Mouse (Mus musculus): ENCODE results near the gene Shc3. TPM values are rescaled to one million over a fixed set of nuclear protein-coding genes. Genes with fewer than 3 reads are reported as not detected.

Shc3 gene
- polyA plus RNA-seq, 1 experiment: 0.68 TPM

DNA sequence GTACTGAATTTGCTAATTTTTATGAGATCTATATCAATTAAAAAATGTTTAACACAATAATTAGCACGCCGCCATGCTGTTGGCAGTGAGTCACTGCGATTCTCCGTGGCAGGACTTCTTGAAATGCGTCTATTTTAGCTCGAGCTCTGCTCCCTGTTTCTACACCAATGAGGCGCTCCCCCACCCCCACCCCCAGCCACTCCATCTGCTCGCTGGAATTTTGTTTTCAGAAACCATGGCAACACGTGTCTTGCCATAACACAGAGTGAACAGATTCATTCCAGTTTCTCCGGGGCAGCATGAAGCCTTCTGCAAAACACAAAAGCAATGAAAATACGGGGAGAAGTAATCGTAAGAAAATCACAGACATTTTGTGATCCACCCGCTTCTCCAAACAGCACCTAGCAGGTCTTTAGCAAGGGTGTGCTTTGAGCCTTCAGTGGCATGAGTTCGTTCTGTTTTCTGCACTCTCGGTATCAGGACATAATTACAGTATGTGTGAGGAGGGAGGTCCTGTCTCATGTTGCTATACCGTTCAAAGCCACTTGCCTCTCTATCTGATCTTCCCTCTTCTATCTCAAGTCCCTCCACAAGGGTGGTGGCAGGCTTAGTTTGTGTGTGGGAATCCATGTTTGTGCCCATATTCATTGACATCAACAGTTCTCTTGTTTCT is 34.1 kb upstream of the Shc3 start:
- Histone ChIP-seq H3K4me3 (ENCODE audit: insufficient read depth, low read length) (no peak overlapping the region), H3K27ac (ENCODE audit: insufficient read depth, low read length) (no peak overlapping the region), H3K4me1 (ENCODE audit: control insufficient read depth, insufficient read depth, low read length) (peaks cover 4% of the 10 kb centered on the region; the same call in 1 of the 2 replicates)
- no peak for TF ChIP-seq POLR2A (IDR thresholded peaks at IDR 0.05; ENCODE audit: low read depth, low read length)
- no peak for TF ChIP-seq CTCF (IDR thresholded peaks at IDR 0.05; ENCODE audit: borderline replicate concordance, insufficient read depth, low read length)

DNA sequence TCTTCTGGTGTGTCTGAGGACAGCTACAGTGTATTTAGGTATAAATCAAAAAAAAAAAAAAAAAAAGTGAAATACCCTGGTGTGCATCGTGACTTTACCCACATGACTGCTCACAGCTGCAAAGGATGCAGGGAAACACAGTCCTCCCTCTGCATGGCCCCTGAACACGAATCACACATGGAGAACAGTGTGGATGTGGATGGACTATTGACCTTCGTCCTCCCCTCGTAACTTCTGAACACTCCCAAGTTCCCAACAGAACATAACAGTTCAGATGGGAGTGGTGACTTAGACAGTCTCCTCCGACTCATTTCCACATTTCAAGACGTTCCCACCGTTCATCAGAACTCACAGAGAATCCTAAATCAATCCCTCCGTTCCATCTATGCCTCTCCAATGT is 33.5 kb upstream of the Shc3 start:
- TF ChIP-seq CTCF (IDR thresholded peaks at IDR 0.05; ENCODE audit: borderline replicate concordance, insufficient read depth, low read length) (no peak), POLR2A (IDR thresholded peaks at IDR 0.05; ENCODE audit: low read depth, low read length) (no peak)
- peaks cover 4% of the 10 kb centered on the region; the same call in 1 of the 2 replicates for H3K4me1 ChIP-seq (ENCODE audit: control insufficient read depth, insufficient read depth, low read length)
- H3K4me3 ChIP-seq (ENCODE audit: insufficient read depth, low read length): no peak overlapping the region
- H3K27ac ChIP-seq (ENCODE audit: insufficient read depth, low read length): no peak overlapping the region

DNA sequence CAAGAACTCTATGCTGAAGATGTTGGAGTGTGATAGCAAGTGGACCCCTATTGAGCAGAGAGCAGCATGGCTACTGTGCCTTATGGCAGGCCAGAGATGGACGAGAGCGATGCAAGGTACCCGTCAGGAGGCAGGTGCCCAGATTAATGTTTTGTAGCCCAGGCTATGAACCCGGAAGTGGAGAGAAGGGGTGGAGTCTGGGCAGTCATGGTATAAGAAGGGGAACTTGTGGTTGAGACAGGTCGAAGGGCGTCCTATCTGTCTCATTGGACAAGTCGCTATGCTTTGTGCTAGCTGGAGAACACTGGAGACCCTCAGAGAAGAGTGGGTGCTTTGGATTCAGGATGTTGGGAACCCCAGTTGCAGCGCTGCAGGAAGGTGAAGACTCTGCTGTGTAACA is 30.9 kb upstream of the Shc3 start:
- no peak for TF ChIP-seq POLR2A (IDR thresholded peaks at IDR 0.05; ENCODE audit: low read depth, low read length)
- TF ChIP-seq CTCF (IDR thresholded peaks at IDR 0.05; ENCODE audit: borderline replicate concordance, insufficient read depth, low read length): no peak
- no peak overlapping the region for H3K27ac ChIP-seq (ENCODE audit: insufficient read depth, low read length)

DNA sequence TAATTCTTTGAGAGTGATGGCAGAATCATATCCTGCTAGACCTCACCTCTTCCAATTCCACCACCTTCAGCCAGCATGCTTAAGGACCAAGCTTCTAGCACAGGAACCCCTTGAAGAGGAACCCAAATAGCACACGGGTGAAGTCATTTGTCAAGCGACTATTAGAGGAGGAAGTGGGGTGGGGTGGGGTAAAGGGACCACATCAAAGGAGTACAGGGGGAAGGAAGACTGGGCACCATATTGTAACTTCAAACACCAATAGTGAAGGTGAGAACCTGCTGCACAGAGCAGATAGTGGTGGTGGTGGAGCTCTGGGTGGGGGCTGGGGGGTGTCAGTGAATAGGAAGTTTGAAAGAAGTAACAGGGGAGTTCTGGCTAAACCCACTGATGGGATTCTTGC is 28.8 kb upstream of the Shc3 start:
- Histone ChIP-seq H3K4me1 (ENCODE audit: control insufficient read depth, insufficient read depth, low read length) (no peaks in the 10 kb centered on the region; the same call in 1 of the 2 replicates), H3K4me3 (ENCODE audit: insufficient read depth, low read length) (no peak overlapping the region), H3K27ac (ENCODE audit: insufficient read depth, low read length) (no peak overlapping the region)
- TF ChIP-seq POLR2A (IDR thresholded peaks at IDR 0.05; ENCODE audit: low read depth, low read length) (no peak), CTCF (IDR thresholded peaks at IDR 0.05; ENCODE audit: borderline replicate concordance, insufficient read depth, low read length) (no peak)

More for the DNA sequence above, 30.9 kb upstream of the Shc3 start:
- H3K4me1 ChIP-seq (ENCODE audit: control insufficient read depth, insufficient read depth, low read length): peaks cover 4% of the 10 kb centered on the region; the same call in 1 of the 2 replicates
- H3K4me3 ChIP-seq (ENCODE audit: insufficient read depth, low read length): no peak overlapping the region

DNA sequence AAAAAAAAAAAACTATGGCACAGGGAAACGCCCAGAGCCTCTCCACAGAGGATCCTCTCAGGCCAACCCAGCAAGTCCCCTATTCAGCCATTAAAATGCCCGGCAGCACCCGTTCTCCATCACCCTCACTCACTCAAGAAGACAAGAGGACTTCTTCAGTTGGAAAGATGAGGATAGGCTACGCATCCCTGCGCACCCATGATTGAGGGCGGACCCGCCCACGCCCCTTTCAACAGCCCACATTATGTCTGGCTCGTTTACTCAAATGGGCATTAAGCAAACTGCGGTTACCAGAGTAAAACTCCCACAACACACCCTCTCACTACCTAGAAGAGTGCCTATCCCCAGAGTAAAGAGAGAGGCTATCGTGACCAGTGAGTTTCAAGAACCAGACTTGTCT is 26.2 kb upstream of the Shc3 start:
- no peaks in the 10 kb centered on the region; the same call in 1 of the 2 replicates for H3K4me1 ChIP-seq (ENCODE audit: control insufficient read depth, insufficient read depth, low read length)
- no peak overlapping the region for H3K4me3 ChIP-seq (ENCODE audit: insufficient read depth, low read length)

DNA sequence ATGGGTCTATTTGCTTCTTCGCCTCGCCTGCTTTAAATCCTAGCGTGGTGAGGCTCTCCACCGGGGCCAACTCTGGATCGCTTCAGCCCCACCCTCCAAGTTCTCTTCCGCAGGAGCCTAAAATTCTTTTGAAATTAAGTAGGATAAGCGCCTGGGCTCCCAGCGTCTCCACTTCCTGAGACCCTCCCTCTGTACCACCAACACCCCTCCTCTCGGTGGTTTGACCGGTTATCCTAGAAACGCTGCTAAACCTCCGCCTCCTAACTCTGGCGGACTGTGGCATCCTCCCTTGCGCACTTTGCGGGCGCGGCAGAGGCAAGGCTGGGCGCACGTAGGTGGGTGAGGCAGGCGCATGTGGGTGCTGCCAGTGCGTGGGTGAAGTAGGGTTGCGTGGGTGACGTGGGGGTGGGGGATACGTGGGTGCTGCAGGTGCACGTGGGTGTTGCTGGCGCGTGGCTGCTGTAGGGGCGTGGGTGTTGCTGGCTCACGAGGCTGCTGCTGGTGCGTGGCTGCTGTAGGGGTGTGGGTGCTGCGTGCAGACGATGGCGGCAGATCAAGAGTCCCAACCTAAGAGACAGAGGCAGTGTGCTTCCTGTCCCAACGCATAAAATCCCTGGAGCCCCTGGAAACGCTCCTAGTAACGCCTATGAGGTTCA is 25.6 kb upstream of the Shc3 start:
- H3K27ac ChIP-seq (ENCODE audit: insufficient read depth, low read length): no peak overlapping the region

More for the DNA sequence above, 26.2 kb upstream of the Shc3 start:
- TF ChIP-seq CTCF (IDR thresholded peaks at IDR 0.05; ENCODE audit: borderline replicate concordance, insufficient read depth, low read length) (no peak), POLR2A (IDR thresholded peaks at IDR 0.05; ENCODE audit: low read depth, low read length) (no peak)
- H3K27ac ChIP-seq (ENCODE audit: insufficient read depth, low read length): no peak overlapping the region

DNA sequence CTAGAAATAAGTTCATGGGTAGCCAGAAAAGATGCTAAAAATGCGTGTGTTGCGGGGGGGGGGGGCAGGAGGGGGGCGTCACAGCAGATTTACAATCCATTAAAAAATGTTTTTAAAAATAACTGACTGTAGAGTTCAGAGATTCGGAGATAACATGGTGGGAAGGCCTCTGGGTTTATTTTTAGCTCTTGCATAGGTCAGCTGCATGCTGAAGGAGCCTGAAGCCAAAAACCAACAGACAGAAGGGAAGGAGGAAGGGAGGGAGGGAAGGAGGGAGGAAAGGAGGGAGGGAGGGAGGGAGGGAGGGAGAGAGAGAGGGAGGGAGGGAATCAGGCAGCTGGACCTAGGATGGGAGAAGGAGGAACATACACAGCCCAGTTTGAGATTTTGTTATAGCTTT is 18.8 kb upstream of the Shc3 start:
- H3K4me1 ChIP-seq (ENCODE audit: control insufficient read depth, insufficient read depth, low read length): no peaks in the 10 kb centered on the region
- TF ChIP-seq CTCF (IDR thresholded peaks at IDR 0.05; ENCODE audit: borderline replicate concordance, insufficient read depth, low read length) (no peak), POLR2A (IDR thresholded peaks at IDR 0.05; ENCODE audit: low read depth, low read length) (no peak)

More for the DNA sequence above, 25.6 kb upstream of the Shc3 start:
- TF ChIP-seq CTCF (IDR thresholded peaks at IDR 0.05; ENCODE audit: borderline replicate concordance, insufficient read depth, low read length): no peak
- no peak for TF ChIP-seq POLR2A (IDR thresholded peaks at IDR 0.05; ENCODE audit: low read depth, low read length)
- Histone ChIP-seq H3K4me1 (ENCODE audit: control insufficient read depth, insufficient read depth, low read length) (no peaks in the 10 kb centered on the region; the same call in 1 of the 2 replicates), H3K4me3 (ENCODE audit: insufficient read depth, low read length) (peak overlapping the region; percentile 23)

DNA sequence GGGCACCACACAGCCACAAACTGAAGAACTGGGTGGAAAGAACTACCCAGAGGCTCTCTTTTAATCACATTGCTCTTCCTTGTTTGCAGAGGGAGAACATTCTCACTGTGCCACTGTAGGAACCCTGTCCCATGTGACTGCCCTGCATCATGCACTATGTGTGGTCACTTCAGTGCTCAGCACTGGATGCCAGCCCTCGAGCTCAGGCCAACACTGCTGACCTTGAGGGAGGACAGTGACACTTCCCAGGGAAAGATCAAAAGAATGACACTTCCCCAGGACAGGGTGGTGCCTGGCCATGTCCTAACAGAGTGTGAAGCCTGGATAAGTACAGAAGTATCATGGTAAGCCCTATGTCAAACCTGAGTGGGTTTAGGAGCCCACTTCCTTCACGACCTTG is 13.0 kb upstream of the Shc3 start:
- Histone ChIP-seq H3K27ac (ENCODE audit: insufficient read depth, low read length) (no peak overlapping the region), H3K4me3 (ENCODE audit: insufficient read depth, low read length) (no peak overlapping the region), H3K4me1 (ENCODE audit: control insufficient read depth, insufficient read depth, low read length) (no peaks in the 10 kb centered on the region)
- TF ChIP-seq CTCF (IDR thresholded peaks at IDR 0.05; ENCODE audit: borderline replicate concordance, insufficient read depth, low read length): no peak
- no peak for TF ChIP-seq POLR2A (IDR thresholded peaks at IDR 0.05; ENCODE audit: low read depth, low read length)

More for the DNA sequence above, 18.8 kb upstream of the Shc3 start:
- no peak overlapping the region for H3K27ac ChIP-seq (ENCODE audit: insufficient read depth, low read length)
- H3K4me3 ChIP-seq (ENCODE audit: insufficient read depth, low read length): no peak overlapping the region

DNA sequence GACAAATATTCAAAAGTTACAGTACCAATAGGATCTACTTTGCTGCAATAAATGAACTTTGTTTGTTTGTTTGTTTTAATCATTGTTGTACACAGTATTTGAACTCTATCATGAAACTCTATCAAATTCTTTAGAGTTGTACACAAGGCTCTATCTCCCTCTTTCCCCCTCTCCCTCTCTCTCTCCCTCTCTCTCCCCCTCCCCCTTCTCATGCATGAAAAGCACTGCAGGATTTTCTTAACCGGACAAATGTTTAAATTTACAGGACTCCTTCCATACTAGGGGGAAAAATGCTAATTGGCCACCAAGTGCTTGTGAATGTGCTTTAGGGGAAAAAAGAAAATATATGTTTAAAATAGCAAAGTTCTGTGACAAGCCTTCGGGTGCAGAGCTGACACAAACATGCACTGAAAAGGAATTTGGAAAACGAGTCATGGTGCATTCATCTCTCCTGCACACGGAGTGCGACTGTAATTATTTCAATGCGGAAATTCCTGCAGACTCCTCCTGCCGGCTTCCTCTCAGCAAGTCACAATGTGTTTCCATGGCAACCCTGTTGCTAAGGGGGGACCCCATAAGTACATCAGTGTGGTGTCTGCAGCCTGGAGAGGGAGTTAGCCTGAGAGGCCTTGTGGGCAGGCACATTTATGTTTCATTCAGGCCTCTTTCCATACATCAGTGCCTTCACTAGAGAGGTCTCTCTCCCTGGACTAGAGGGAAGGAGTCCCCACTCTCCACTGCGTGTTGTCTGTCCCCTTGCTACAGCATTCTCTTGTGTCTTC is 11.2 kb upstream of the Shc3 start:
- Histone ChIP-seq H3K4me1 (ENCODE audit: control insufficient read depth, insufficient read depth, low read length) (no peaks in the 10 kb centered on the region), H3K4me3 (ENCODE audit: insufficient read depth, low read length) (no peak overlapping the region), H3K27ac (ENCODE audit: insufficient read depth, low read length) (no peak overlapping the region)
- TF ChIP-seq POLR2A (IDR thresholded peaks at IDR 0.05; ENCODE audit: low read depth, low read length): no peak
- no peak for TF ChIP-seq CTCF (IDR thresholded peaks at IDR 0.05; ENCODE audit: borderline replicate concordance, insufficient read depth, low read length)
